Mouse (Mus musculus) MEL (cell line): ENCODE data around the gene Rnf220. TPM values are rescaled to one million over a fixed set of nuclear protein-coding genes. Genes with fewer than 3 reads are reported as not detected.

ENCODE experiments used
- DNase-seq: peaks from one replicate; pipeline ENCODE4 v3.0.0; 2011; ENCODE audit warnings: low read depth, low spot score
- H3K27ac ChIP-seq: 2 replicates; pipeline ENCODE4 v1.5.1; 2012; ENCODE audit warnings: low read depth, mild to moderate bottlenecking, control low read depth, low read length, moderate library complexity; ENCODE audit not compliant: control insufficient read depth
- H3K27me3 ChIP-seq, 2 experiments: fragments of 150-350 bp in 1 of 2; sonication (generic) in 1 of 2; 2 replicates each; pipeline ENCODE4 v1.6.1; 2012; ENCODE audit warnings: low read length in 2 of 2, mild to moderate bottlenecking in 2 of 2, improper control_type of control experiment in 1 of 2, moderate library complexity in 1 of 2; ENCODE audit not compliant: insufficient read depth in 2 of 2, control insufficient read depth in 1 of 2
- H3K36me3 ChIP-seq, 2 experiments: 2 replicates each; pipeline ENCODE4 v1.6.1; 2012 to 2014; ENCODE audit warnings: low read length in 2 of 2, improper control_type of control experiment in 1 of 2, inconsistent platforms in 1 of 2, mild to moderate bottlenecking in 1 of 2; ENCODE audit not compliant: insufficient read depth in 2 of 2, control insufficient read depth in 1 of 2
- H3K4me1 ChIP-seq, 2 experiments: fragments of 150-350 bp in 1 of 2; sonication (generic) in 1 of 2; 2 replicates each; pipeline ENCODE4 v1.6.1; 2012; ENCODE audit warnings: low read length in 2 of 2, improper control_type of control experiment in 1 of 2, mild to moderate bottlenecking in 1 of 2; ENCODE audit not compliant: insufficient read depth in 2 of 2, control insufficient read depth in 1 of 2
- H3K4me3 ChIP-seq, 2 experiments: fragments of 150-350 bp in 1 of 2; sonication (generic) in 1 of 2; 2 replicates each; pipeline ENCODE4 v1.5.1; 2012; ENCODE audit warnings: low read depth in 2 of 2, low read length in 2 of 2, mild to moderate bottlenecking in 2 of 2, moderate library complexity in 2 of 2, control low read depth in 1 of 2, improper control_type of control experiment in 1 of 2; ENCODE audit not compliant: control insufficient read depth in 1 of 2, insufficient read depth in 1 of 2
- H3K79me2 ChIP-seq: 2 replicates; pipeline ENCODE4 v1.6.1; 2012; ENCODE audit warnings: mild to moderate bottlenecking, low read length, moderate library complexity; ENCODE audit not compliant: control insufficient read depth, poor library complexity, insufficient read depth
- H3K9ac ChIP-seq: 2 replicates; pipeline ENCODE4 v1.6.1; 2012; ENCODE audit warnings: low read depth, mild to moderate bottlenecking, control low read depth, low read length, moderate library complexity; ENCODE audit not compliant: control insufficient read depth, poor library complexity, severe bottlenecking
- H3K9me3 ChIP-seq: fragments of 150-350 bp; sonication (generic); replicated peaks from 2 replicates; pipeline ENCODE4 v1.6.1; 2012; ENCODE audit warnings: mild to moderate bottlenecking, low read length, improper control_type of control experiment, moderate library complexity; ENCODE audit not compliant: insufficient read depth
- CHD1 ChIP-seq: IDR thresholded peaks from 2 replicates; pipeline ENCODE4 v1.6.1; 2012; ENCODE audit warnings: low read depth, mild to moderate bottlenecking, inconsistent platforms, low read length, improper control_type of control experiment
- EP300 ChIP-seq, 2 experiments: IDR thresholded peaks; 2 replicates each; pipeline ENCODE4 v1.6.1; 2011; ENCODE audit warnings: improper control_type of control experiment in 2 of 2, low read length in 2 of 2, low read depth in 1 of 2, mild to moderate bottlenecking in 1 of 2
- ETS1 ChIP-seq: IDR thresholded peaks from 2 replicates; pipeline ENCODE4 v1.6.1; 2012; ENCODE audit warnings: low read depth, mild to moderate bottlenecking, inconsistent platforms, low read length, improper control_type of control experiment, moderate library complexity
- KAT2A ChIP-seq: conservative IDR thresholded peaks from 2 replicates; pipeline ENCODE4 v1.6.1; 2012; ENCODE audit warnings: low read depth, low read length, improper control_type of control experiment, inconsistent platforms
- MAFK ChIP-seq: IDR thresholded peaks from 2 replicates; pipeline ENCODE4 v1.6.1; 2011; ENCODE audit warnings: low read depth, mild to moderate bottlenecking, low read length, improper control_type of control experiment, borderline replicate concordance
- MAX ChIP-seq: IDR thresholded peaks from 2 replicates; pipeline ENCODE4 v1.6.1; 2011; ENCODE audit warnings: low read length, improper control_type of control experiment
- MXI1 ChIP-seq: IDR thresholded peaks from 2 replicates; pipeline ENCODE4 v1.6.1; 2011; ENCODE audit warnings: mild to moderate bottlenecking, low read depth, low read length, improper control_type of control experiment
- POLR2AphosphoS2 ChIP-seq: IDR thresholded peaks from 2 replicates; pipeline ENCODE4 v1.6.1; 2011; ENCODE audit warnings: low read length, improper control_type of control experiment
- RCOR1 ChIP-seq: IDR thresholded peaks from 2 replicates; pipeline ENCODE4 v1.6.1; 2012; ENCODE audit warnings: low read depth, mild to moderate bottlenecking, inconsistent platforms, low read length, improper control_type of control experiment
- SIN3A ChIP-seq: IDR thresholded peaks from 2 replicates; pipeline ENCODE4 v1.6.1; 2012; ENCODE audit warnings: low read length, improper control_type of control experiment, inconsistent platforms
- TBP ChIP-seq: IDR thresholded peaks from 2 replicates; pipeline ENCODE4 v1.8.0; 2011; ENCODE audit warnings: low read depth, low read length, improper control_type of control experiment
- TCF12 ChIP-seq: IDR thresholded peaks from 2 replicates; pipeline ENCODE4 v1.6.1; 2014; ENCODE audit warnings: low read depth, mild to moderate bottlenecking, inconsistent platforms, low read length, improper control_type of control experiment, moderate library complexity
- UBTF ChIP-seq: IDR thresholded peaks from 2 replicates; pipeline ENCODE4 v1.6.1; 2012; ENCODE audit warnings: low read depth, mild to moderate bottlenecking, inconsistent platforms, low read length, improper control_type of control experiment, moderate library complexity, borderline replicate concordance; ENCODE audit not compliant: insufficient read depth
- USF2 ChIP-seq, 2 experiments: IDR thresholded peaks; 2 replicates each; pipeline ENCODE4 v1.6.1; 2011 to 2012; ENCODE audit warnings: improper control_type of control experiment in 2 of 2, low read length in 2 of 2, borderline replicate concordance in 1 of 2, inconsistent platforms in 1 of 2, low read depth in 1 of 2, mild to moderate bottlenecking in 1 of 2; ENCODE audit not compliant: insufficient read depth in 1 of 2
- ZKSCAN1 ChIP-seq: IDR thresholded peaks from 2 replicates; pipeline ENCODE4 v1.6.1; 2012; ENCODE audit warnings: low read depth, mild to moderate bottlenecking, inconsistent platforms, low read length, improper control_type of control experiment, moderate library complexity
- ZMIZ1 ChIP-seq: IDR thresholded peaks from 2 replicates; pipeline ENCODE4 v1.6.1; 2012; ENCODE audit warnings: low read depth, mild to moderate bottlenecking, inconsistent platforms, low read length, improper control_type of control experiment, moderate library complexity
- polyA plus RNA-seq, 2 experiments: library from polyadenylated mRNA; stranded (reverse) in 1 of 2; unstranded in 1 of 2; fragments of >175 nt in 1 of 2; fragments of >200 nt in 1 of 2; gene quantifications; 2 replicates each; pipeline versions ENCODE4 v1.2.1 to v1.2.4; 2012; ENCODE audit warnings: low replicate concordance in 2 of 2, low read depth in 1 of 2; ENCODE audit not compliant: insufficient read length in 2 of 2, insufficient read depth in 1 of 2, missing spikeins in 1 of 2
- total RNA-seq: library from RNA; depleted of rRNA; stranded (reverse); fragments of 300-350 nt; gene quantifications from 2 replicates; pipeline ENCODE4 v1.2.3, GENCODE M21; 2012

Gene Rnf220
- total and polyA plus RNA-seq, 3 experiments: 121 to 201 TPM; not detected in 1

DNA sequence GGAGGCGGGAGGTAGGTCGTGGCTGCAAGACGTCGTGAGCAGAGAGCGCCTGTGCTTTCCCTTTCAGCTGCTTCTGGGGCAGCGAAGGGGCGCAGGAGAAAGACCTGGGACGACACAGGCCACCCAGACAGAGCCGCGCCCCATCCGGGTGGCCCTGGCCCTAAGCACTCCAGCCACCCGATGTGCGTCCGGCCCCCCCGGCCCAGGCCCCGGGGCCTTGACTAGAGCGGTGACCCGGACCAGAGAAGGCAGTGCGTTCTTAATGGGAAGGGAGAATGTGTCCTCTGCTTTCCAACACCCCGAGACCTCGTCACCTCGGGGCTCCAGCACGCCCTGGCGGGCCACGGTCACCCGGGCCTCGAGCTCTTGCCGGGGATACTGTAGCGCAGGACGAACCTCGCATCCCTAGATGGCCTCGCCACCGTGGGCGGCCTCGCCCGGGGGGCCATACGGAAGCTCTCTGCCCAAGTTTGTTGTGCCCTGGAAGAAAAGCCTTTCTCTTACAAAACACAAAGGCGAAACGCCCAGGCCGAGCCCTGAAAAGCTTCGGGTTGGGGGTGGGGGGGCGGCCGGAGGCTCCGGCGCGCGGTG is 1.8 kb downstream of the Rnf220 start:
- H3K9ac ChIP-seq: no peak overlapping the region
- no peaks in the 10 kb centered on the region for H3K9me3 ChIP-seq
- no peak overlapping the region for H3K4me3 ChIP-seq
- no peaks in the 10 kb centered on the region for H3K79me2 ChIP-seq
- no peak for TF ChIP-seq CHD1
- no peak for TF ChIP-seq USF2 (IDR thresholded peaks at IDR 0.05; ENCODE audit: borderline replicate concordance in 1 of 2, insufficient read depth in 1 of 2, low read depth in 1 of 2, low read length in 2 of 2)
- TF ChIP-seq POLR2AphosphoS2: no peak
- no peak for TF ChIP-seq EP300 (IDR thresholded peaks at IDR 0.05; ENCODE audit: low read depth in 1 of 2, low read length in 2 of 2)
- no peak for TF ChIP-seq MAX
- TF ChIP-seq, all 39 proteins: peak for 0
- Histone ChIP-seq H3K36me3 (no peaks in the 10 kb centered on the region), H3K4me1 (no peaks in the 10 kb centered on the region), H3K27me3 (peaks cover 0 to 3% of the 10 kb centered on the region in 2 experiments; a peak in 3 of 4 replicates), H3K27ac (no peak overlapping the region)
- DNase-seq: no peak

GRCm38 (mm10) chr4:117493905-117494851 is 2.7 kb downstream of the Rnf220 start:
- no peak overlapping the region for H3K9ac ChIP-seq
- H3K4me3 ChIP-seq: no peak overlapping the region
- no peaks in the 10 kb centered on the region for H3K79me2 ChIP-seq
- no peak overlapping the region for H3K27ac ChIP-seq
- TF ChIP-seq SIN3A (no peak), ZKSCAN1 (no peak), KAT2A (no peak), MAX (no peak), MXI1 (no peak), RCOR1 (no peak), UBTF (no peak), CHD1 (no peak), TBP (no peak), TCF12 (no peak), ZMIZ1 (no peak), ETS1 (no peak), MAFK (no peak)
- H3K36me3 ChIP-seq: no peaks in the 10 kb centered on the region
- peaks cover 3 to 4% of the 10 kb centered on the region in 2 experiments; a peak in 3 of 4 replicates for H3K27me3 ChIP-seq
- DNase-seq: no peak
- no peaks in the 10 kb centered on the region for H3K9me3 ChIP-seq
- no peaks in the 10 kb centered on the region for H3K4me1 ChIP-seq
